Mouse (Mus musculus) urinary bladder, postnatal 10 days (tissue): ENCODE results near the gene B430305J03Rik.
A peak's percentile ranks its signal among the peaks of the same experiment; 100 is the strongest.

Experiments used
- DNase-seq: peaks from one replicate; pipeline ENCODE4 v3.0.0; 2022; ENCODE audit warnings: low spot score

B430305J03Rik gene

GRCm38 (mm10) chr3:61365779-61366373, at the start of gene B430305J03Rik:
B430305J03Rik (minus strand) TSS chr3:61365951.
- no peak for DNase-seq

- no peak for DNase-seq
These were observed 43.9 kb upstream of the B430305J03Rik start for GRCm38 (mm10) chr3:61409683-61410082.

- no peak for DNase-seq
These were observed 41.2 kb upstream of the B430305J03Rik start for GRCm38 (mm10) chr3:61406921-61407320.

GRCm38 (mm10) chr3:61400823-61401387, 35.2 kb upstream of the B430305J03Rik start:
- no peak for DNase-seq

GRCm38 (mm10) chr3:61396728-61397127, 31.0 kb upstream of the B430305J03Rik start:
- DNase-seq, result no peak

- no peak for DNase-seq
These were observed 29.6 kb upstream of the B430305J03Rik start for GRCm38 (mm10) chr3:61395382-61395781.

- DNase-seq, result no peak
These were observed 27.8 kb upstream of the B430305J03Rik start for GRCm38 (mm10) chr3:61393520-61393919.

DNA sequence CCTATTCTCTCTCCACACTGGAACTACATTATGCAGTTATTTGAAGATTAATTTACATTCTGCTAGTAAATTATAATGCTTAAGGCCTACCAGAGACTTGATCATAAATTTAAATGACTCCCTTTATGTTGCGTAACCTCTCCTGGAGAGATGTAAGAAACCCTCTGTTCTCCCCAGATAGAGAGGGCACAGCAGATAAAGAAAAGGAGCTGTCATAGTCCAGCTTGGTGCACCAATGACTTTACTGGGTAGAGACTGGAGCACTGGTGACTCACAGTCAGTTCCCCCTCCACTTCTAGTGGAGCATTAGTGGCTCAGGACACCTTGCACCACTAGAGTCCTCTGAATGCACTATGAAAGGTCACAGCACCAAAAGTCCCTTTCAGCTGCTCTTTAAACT, 27.1 kb upstream of the B430305J03Rik start:
- no peak for DNase-seq

GRCm38 (mm10) chr3:61391564-61391963, 25.8 kb upstream of the B430305J03Rik start:
- DNase-seq, result no peak

- DNase-seq, result no peak
These were observed 20.6 kb upstream of the B430305J03Rik start for GRCm38 (mm10) chr3:61386368-61386767.

DNA sequence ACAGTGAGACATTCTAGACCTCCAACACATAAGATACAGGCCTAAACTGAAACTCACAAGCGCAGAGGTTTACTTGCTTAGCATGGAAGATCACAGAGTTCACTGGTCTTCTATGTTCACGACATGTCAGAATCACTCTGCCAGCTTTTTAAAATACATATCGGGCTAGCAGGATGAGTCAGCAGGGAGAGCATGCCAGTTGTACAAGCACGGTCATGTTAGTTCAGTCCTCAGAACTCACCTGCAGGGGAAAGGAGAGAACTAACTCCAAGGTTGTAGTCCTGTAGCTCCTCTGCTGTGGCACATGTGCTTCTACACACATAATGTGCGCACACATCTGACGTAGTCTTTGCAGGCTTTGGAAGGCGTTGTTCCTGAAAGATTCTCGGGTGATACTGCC, 10.2 kb upstream of the B430305J03Rik start:
- no peak for DNase-seq

GRCm38 (mm10) chr3:61368446-61368845, 2.7 kb upstream of the B430305J03Rik start:
- no peak for DNase-seq

- DNase-seq, result no peak
These were observed 573 bp downstream of the B430305J03Rik start for GRCm38 (mm10) chr3:61364978-61365778.

GRCm38 (mm10) chr3:61364661-61364977, 1.1 kb downstream of the B430305J03Rik start:
- DNase-seq, result no peak

DNA sequence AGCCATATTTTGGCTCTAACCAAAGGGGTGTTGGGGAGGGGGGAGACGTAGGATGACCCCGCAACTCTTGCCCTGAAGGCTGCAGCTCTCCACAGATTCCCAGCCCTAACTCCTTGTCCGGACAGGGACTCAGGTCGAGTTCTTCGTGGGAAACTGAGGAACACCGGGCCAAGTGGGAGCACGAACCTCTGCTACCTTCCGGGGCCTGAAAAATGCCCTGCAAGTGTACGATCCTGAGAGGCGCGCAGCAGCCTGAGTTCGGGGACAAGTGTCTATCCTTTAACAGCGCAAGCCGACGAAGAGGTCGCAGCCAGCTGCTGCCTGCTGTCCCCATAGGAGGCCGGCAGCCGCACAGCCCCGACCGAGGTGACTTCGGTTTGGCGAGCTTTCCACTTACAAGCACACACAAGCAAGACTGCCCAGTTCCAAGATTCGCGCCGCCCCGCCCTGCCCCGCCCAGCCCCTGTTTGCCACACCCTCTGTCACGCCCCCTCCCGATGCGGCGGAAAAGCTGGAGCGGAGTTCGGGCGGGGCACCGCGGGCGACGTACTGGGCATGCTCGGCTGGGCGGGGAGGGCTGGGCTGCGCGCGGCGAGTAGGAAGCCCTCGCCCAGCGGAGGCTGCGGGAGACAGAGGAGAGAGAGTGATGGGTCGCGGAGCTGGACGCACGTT, 1.6 kb downstream of the B430305J03Rik start:
- DNase-seq, result peak; percentile 84

DNA sequence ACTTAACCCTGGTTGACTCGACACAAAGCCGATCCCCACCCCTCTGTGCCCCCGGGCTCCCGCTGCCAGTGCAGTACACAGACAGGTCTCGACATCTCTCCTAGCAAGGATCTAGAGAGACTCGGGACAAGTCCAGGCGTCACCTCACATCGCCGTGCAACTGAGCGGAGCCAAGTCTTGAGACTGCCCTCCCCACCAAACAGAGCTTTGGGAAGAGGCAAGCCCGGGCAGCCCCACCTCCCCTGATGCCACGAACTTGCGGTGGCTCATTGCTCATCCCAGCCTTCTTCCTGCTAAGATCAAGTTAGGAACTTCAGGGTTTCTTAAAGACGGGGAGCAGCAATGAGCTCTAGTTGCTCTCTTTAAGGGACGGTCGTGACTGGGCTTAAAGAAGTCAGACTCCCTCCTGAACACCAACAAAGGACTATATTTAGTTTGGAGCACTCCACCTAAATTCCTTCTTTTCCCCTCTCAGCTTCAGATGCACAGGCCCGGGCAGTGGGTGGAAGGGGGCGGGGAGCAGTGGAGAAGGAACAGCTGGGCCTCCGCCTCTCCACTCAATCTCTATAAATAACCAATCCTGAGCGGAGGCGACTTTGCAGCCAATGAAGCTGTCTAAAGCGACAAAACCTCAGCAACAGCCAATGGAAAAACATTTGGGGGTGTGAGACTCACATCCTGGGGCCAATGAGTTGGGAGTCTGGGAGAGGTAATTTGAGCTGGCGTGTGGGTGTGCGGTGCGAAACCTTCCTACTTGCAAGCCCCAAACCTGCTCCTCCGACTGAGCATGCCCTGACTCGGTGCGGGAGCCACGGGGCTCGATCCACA, 2.4 kb downstream of the B430305J03Rik start:
- peak; percentile 76 for DNase-seq

- DNase-seq, result no peak
These were observed 3.0 kb downstream of the B430305J03Rik start for GRCm38 (mm10) chr3:61362821-61363160.

- no peak for DNase-seq
These were observed 4.4 kb downstream of the B430305J03Rik start, which contains the start of gene Rap2b for GRCm38 (mm10) chr3:61361338-61361737. Rap2b (plus strand) TSS chr3:61361638.

GRCm38 (mm10) chr3:61358756-61359293, 6.9 kb downstream of the B430305J03Rik start:
- no peak for DNase-seq

GRCm38 (mm10) chr3:61358107-61358506, 7.6 kb downstream of the B430305J03Rik start:
- no peak for DNase-seq

GRCm38 (mm10) chr3:61355464-61355863, 10.3 kb downstream of the B430305J03Rik start:
- DNase-seq, result no peak

- DNase-seq, result no peak
These were observed 16.3 kb downstream of the B430305J03Rik start for GRCm38 (mm10) chr3:61349433-61349832.
